In the genomic region with DNA sequence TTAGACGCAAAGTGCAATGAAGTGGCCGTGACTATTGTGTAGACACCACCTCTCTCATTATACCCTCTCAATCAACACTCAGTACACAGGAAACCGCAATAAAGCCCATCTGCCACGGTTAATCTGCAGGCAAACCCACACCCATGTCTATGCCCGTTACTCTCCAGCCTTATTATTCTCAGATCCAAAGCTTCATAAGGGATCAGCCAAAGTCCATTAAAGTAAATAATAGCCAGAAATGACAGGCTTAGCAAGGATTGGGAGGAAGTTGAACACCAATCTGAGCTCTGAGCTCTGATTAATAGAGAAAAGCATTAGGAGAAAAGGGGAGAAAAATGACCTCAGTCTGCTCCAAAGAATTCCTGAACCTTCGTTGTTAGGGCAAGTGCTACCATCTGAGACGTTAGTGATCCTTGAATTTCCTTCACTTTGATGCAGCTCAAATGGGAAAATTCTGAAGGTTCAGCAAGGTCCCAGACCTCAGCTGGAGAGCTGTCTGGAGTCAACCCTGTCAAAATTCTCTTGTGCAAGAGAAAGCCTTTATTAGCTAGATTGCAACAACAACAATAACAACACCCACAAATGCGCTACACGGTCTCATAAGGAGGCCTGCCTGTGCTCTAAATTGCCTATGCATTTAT, we compare ENCODE assay signal across 13 mouse cellular contexts.
DNase-seq lines count a peak whose midpoint lies in the region; ATAC-seq and TF ChIP-seq lines count a peak whose summit lies in the region.
"Had no signal": no experiment of that assay in that cellular context is flagged by ENCODE, and none has a peak within 500 bp of the region (broad histone marks: within the 10 kb centered on the region; RNA-seq: fewer than 3 reads in every experiment).

No protein-coding gene starts in this region.

- H3K4me1 ChIP-seq in hindbrain, embryonic 12.5 days, result peaks cover 7% of the 10 kb centered on the region; the same call in 1 of the 2 replicates
- H3K4me1 ChIP-seq in midbrain, postnatal 0 days (ENCODE audit: insufficient read depth, low read length), result no peaks in the 10 kb centered on the region
- H3K4me1 ChIP-seq: intestine, embryonic 15.5 days; limb, embryonic 13.5 days had no signal

- H3K4me3 ChIP-seq in hindbrain, embryonic 12.5 days, result no peak overlapping the region
- H3K4me3 ChIP-seq in midbrain, postnatal 0 days (ENCODE audit: low read depth, low read length), result no peak overlapping the region
- H3K4me3 ChIP-seq: heart, adult 2 months; intestine, embryonic 15.5 days; limb, embryonic 13.5 days; myocyte had no signal

- no peaks in the 10 kb centered on the region for H3K9me3 ChIP-seq in hindbrain, embryonic 12.5 days (replicated peaks)
- H3K9me3 ChIP-seq in midbrain, postnatal 0 days (ENCODE audit: low read length), result no peaks in the 10 kb centered on the region
- H3K9me3 ChIP-seq: intestine, embryonic 15.5 days; limb, embryonic 13.5 days had no signal

- H3K4me2 ChIP-seq in hindbrain, embryonic 12.5 days (replicated peaks), result peak overlapping the region; percentile 25; the same call in 1 of the 2 replicates
- H3K4me2 ChIP-seq in midbrain, postnatal 0 days (ENCODE audit: low read depth, low read length, poor library complexity, severe bottlenecking), result no peak overlapping the region
- H3K4me2 ChIP-seq: intestine, embryonic 15.5 days; limb, embryonic 13.5 days had no signal

- peak; percentile 91 for ATAC-seq in hindbrain, embryonic 12.5 days (ENCODE audit: low FRiP score)
- ATAC-seq in midbrain, postnatal 0 days (ENCODE audit: low FRiP score), result peak; percentile 58; the same call in 1 of the 2 replicates
- ATAC-seq: intestine, embryonic 15.5 days; lung, postnatal 0 days had no signal

- DNase-seq in cerebellum, adult 9-11 months, result peak; percentile 56
- peak; percentile 69 for DNase-seq in embryo, embryonic 11 days
- peak; percentile 84 for DNase-seq in midbrain, postnatal 0 days (ENCODE audit: low spot score)
- DNase-seq in B cell, adult 2 months, result no peak
- no peak for DNase-seq in kidney, adult 8-10 months
- no peak for DNase-seq in spleen, postnatal 14 days (ENCODE audit: low spot score in 2 of 2)
- no peak for DNase-seq in heart, postnatal 36 days
- DNase-seq: heart, adult 2 months had no signal

- TF ChIP-seq CTCF in midbrain, postnatal 0 days (IDR thresholded peaks at IDR 0.05), result no peak

- 11% methylated on average over 9 of the region's 9 CpGs for WGBS in hindbrain, embryonic 12.5 days
- 27% methylated on average over 9 of the region's 9 CpGs for WGBS in midbrain, postnatal 0 days

- no peak overlapping the region for H3K9ac ChIP-seq in hindbrain, embryonic 12.5 days
- no peak overlapping the region for H3K9ac ChIP-seq in midbrain, postnatal 0 days (replicated peaks; ENCODE audit: low read length, poor library complexity, severe bottlenecking)
- H3K9ac ChIP-seq: intestine, embryonic 15.5 days; limb, embryonic 13.5 days had no signal

- H3K27me3 ChIP-seq in hindbrain, embryonic 12.5 days, result peaks cover 26% of the 10 kb centered on the region
- peaks cover 37% of the 10 kb centered on the region for H3K27me3 ChIP-seq in midbrain, postnatal 0 days (ENCODE audit: insufficient read depth, low read length)
- H3K27me3 ChIP-seq: intestine, embryonic 15.5 days; limb, embryonic 13.5 days had no signal

- H3K36me3 ChIP-seq in hindbrain, embryonic 12.5 days, result no peaks in the 10 kb centered on the region
- H3K36me3 ChIP-seq in midbrain, postnatal 0 days (ENCODE audit: insufficient read depth, low read length), result no peaks in the 10 kb centered on the region
- H3K36me3 ChIP-seq: intestine, embryonic 15.5 days; limb, embryonic 13.5 days had no signal

- H3K27ac ChIP-seq in hindbrain, embryonic 12.5 days, result peak overlapping the region; percentile 71
- H3K27ac ChIP-seq in midbrain, postnatal 0 days (ENCODE audit: low read depth, low read length), result peak overlapping the region; percentile 18; the same call in 1 of the 2 replicates
- H3K27ac ChIP-seq: heart, adult 2 months; intestine, embryonic 15.5 days; limb, embryonic 13.5 days had no signal

- intact Hi-C loops in heart, postnatal 36 days (cut with DNase I), result loop anchor here (10.0 kb wide), 1 partner anchor 488 kb away; no protein-coding TSS in a partner anchor

Comparison
In these comparisons a context has a peak if more than half of its experiments do, and no peak if none do; other contexts are left out.
1. DNase-seq: peak in cerebellum, adult 9-11 months (single experiment), embryo, embryonic 11 days (single experiment) and midbrain, postnatal 0 days (single experiment); none in B cell, adult 2 months (0 of 2), kidney, adult 8-10 months (0 of 2), spleen, postnatal 14 days (0 of 2) and heart, postnatal 36 days (0 of 2).